Mouse (Mus musculus) stomach, postnatal 0 days (tissue): ENCODE measurements around the gene Deaf1.

ENCODE experiments used
- CTCF ChIP-seq: IDR thresholded peaks from 2 replicates; pipeline ENCODE4 v1.5.1; 2016; ENCODE audit warnings: antibody characterized with exemption, low read depth, mild to moderate bottlenecking, moderate library complexity
- EP300 ChIP-seq: optimal IDR thresholded peaks from 2 replicates; pipeline ENCODE3; 2016; ENCODE audit warnings: antibody characterized with exemption

DNA sequence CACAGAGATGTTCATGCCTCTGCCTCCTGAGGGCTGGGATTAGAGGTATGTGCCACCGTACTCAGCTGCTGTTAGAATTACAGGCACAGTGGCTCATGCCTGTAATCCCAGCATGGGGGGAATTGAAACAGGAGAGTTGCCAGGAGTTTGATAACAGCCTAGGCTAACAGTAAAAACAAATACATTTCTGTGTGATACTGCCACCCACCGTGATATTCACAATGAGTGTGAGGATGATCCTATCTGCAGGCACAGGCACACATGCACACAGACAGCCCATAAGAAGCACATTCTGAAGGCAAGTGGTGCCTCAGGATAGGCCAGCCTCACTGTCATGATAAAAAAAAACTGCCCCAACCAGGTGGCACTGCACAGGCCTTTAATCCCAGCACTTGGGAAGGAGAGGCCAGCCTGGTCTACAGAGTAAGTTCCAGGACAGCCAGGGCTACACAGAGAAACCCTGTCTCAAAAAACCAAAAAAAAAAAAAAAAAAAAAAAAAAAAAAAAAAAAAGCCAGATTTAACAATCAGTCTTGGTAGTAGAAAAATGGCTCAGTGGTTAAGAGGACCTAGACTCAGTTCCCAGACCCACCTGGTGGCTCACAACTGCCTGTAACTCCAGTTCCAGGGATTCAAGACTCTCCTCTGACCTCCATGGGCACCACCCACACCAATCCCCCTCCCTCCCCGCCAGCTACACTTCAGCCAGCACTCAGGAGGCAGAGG lies 29.4 kb downstream of the Deaf1 start:
- TF ChIP-seq CTCF (no peak), EP300 (no peak)
